In genomic region chr8:116645376-116645775, GRCm38 (mm10) we compare ENCODE assay signal across 15 mouse cellular contexts.
DNase-seq lines count a peak whose midpoint lies in the region; ATAC-seq lines count a peak whose summit lies in the region.
"Had no signal": no experiment of that assay in that cellular context is flagged by ENCODE, and none has a peak within 500 bp of the region (broad histone marks: within the 10 kb centered on the region; RNA-seq: fewer than 3 reads in every experiment).

No protein-coding gene starts in this region.

- ATAC-seq in activated CD4-positive, CD25-positive, alpha-beta regulatory T cell, adult 4 months = peak; percentile 68
- ATAC-seq: forebrain, embryonic 15.5 days had no signal

- peak; percentile 25 for DNase-seq in thymus, postnatal 0 days (ENCODE audit: low spot score)
- no peak for DNase-seq in thymus, postnatal 36 days
- DNase-seq in ES-CJ7 (ENCODE audit: low read depth, low spot score) = peak; percentile 46
- DNase-seq in naive thymus-derived CD4-positive, alpha-beta T cell, adult 2 months (ENCODE audit: low read depth) = peak; percentile 56
- DNase-seq in layer of hippocampus, adult 18-20 months (ENCODE audit: low spot score in 2 of 2) = no peak
- no peak for DNase-seq in testis, postnatal 14 days (ENCODE audit: low spot score)
- DNase-seq in frontal cortex, postnatal 10 days (ENCODE audit: low spot score in 2 of 2) = no peak
- DNase-seq: adrenal gland, postnatal 10 days; cerebellum, adult 11-12 months; cerebellum, adult 9-10 months; cerebellum, postnatal 25 days; gastrocnemius, postnatal 10 days; heart, postnatal 36 days had no signal

Comparison
In these comparisons a context has a peak if more than half of its experiments do, and no peak if none do; other contexts are left out.
1. DNase-seq: peak in thymus, postnatal 0 days (single experiment), ES-CJ7 (single experiment) and naive thymus-derived CD4-positive, alpha-beta T cell, adult 2 months (single experiment); none in thymus, postnatal 36 days (0 of 2), layer of hippocampus, adult 18-20 months (0 of 2), testis, postnatal 14 days (single experiment) and frontal cortex, postnatal 10 days (0 of 2).